Mouse (Mus musculus) thymus, postnatal 25 days (tissue): ENCODE results near the gene Camkk2.

Experiments
- DNase-seq: peaks from one replicate; pipeline ENCODE4 v3.0.0; 2022

Camkk2 gene

DNA sequence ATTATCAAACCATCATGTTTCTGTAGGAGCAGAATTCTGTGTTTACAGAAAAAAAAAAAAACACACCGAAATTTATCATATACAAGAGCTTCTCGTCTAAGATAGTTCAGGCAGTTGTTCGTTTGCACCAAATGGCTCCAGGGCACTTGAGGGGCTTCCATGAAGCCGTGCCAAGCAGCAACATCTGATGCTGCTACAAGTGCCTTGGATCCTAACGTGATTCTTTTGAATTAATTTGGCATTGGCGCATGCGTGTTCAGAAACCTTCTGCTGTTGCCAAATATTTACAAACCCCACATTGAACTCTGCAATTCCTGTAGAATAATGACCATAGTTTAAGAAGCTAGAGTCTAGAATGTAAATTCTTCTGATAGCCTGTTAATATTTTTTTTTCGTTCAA is 83.7 kb downstream of the Camkk2 start:
- no peak for DNase-seq

- DNase-seq: no peak
These were observed 85.6 kb downstream of the Camkk2 start for GRCm38 (mm10) chr5:122693431-122694207.

DNA sequence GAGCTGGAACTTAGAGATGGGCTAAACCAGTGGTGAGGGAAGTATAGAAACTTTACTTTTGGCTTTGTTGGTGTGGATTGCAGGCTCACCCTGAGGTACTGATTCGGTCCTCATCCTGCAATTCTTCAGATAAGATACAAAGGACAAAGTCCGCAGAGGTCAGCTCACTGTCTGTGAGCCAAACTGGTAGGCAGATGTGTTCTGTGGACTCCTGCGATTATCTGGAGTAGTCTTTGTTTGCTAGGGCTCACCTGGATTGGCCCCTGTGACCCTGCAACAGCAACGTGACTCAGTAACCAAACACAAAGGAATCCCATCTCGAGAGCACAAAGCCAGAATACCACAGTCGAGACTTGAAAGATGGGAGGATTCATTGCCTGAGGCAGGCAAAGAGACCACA is 88.7 kb downstream of the Camkk2 start:
- DNase-seq: no peak

DNA sequence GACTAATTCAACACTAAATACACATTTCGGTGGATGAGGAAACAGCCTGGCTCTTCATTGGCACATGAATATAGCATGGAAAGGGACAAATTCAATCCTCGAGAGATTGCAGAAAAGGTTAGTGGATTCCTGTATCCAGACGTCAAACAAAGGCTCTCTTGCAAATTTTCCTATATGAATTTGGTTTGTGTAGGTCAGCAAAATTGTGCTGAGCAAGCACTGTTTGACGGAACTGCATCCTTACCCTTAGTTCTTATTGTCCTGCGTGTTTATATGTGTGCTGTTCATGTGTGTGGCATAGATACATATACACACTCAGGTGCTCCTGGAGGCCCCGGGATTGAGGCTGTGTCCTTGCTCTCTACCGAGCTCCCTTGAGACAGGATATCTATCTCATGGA is 90.1 kb downstream of the Camkk2 start:
- no peak for DNase-seq

DNA sequence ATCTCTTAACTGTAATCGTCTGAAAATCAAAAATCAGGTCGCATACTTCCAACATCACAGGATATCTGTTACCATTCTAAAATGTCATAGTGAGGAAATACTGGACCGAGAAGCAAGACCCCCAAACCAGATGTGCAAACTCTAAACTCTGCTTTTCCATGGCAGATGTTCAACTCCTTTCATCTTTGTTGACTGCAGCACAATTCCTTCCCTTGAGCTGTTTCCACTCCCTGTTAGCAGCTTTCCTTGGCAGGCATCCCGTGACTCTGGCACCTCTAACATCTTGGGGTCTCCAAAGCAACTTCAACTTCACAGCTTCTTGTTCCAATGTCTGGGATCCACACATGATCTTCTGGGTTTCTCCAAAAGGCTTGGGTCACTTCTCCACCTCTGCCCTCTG is 91.8 kb downstream of the Camkk2 start:
- no peak for DNase-seq

DNA sequence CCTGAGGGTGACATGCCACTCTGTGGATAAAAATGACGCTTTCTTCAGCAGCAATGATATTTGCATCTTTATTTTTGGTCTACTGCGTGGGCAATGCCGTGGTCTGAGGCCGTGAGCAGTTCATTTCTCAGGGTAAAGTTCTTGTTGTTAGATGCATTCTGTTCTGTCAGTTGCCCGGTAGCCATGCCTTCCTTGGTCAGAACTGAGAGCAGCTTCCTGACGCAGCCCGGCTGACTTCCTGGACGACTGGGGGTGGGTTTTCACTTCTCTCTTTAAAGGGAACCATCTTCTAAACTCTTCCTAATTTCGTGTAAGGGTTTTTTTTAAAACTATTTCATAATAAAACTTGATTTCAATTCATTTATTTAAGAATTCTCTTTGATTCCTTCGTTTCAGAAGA is 95.3 kb downstream of the Camkk2 start:
- DNase-seq: no peak

GRCm38 (mm10) chr5:122681276-122681675 is 97.9 kb downstream of the Camkk2 start:
- DNase-seq: no peak
